In genomic region chr6:29693953-29694352, GRCm38 (mm10) we compare ENCODE assay signal across 8 mouse cellular contexts. TPM values are rescaled to one million over a fixed set of nuclear protein-coding genes. Genes with fewer than 3 reads are reported as not detected.
DNase-seq lines count a peak whose midpoint lies in the region; ATAC-seq and TF ChIP-seq lines count a peak whose summit lies in the region.

Gene Tspan33 (plus strand): TSS chr6:29694222.

- peak within 1 kb of the TSS; percentile 85 for H3K4me3 ChIP-seq in heart, embryonic 11.5 days (ENCODE audit: low read depth, low read length)
- H3K4me3 ChIP-seq in kidney, embryonic 16.5 days (ENCODE audit: low read length): peak within 1 kb of the TSS; percentile 79

- peak; percentile 80 for DNase-seq in CD4-positive helper T cell, adult 2 months (ENCODE audit: low read depth, low spot score)
- DNase-seq in brain, embryonic 14.5 days (ENCODE audit: low read depth): peak; percentile 96
- DNase-seq in liver: peak; percentile 97
- DNase-seq in monocyte, adult 2 months (ENCODE audit: low read depth in 1 of 2, low spot score in 2 of 2): peak; percentile 44 to 74
- DNase-seq in spleen, postnatal 14 days (ENCODE audit: low spot score in 2 of 2): peak; percentile 89 to 90

- TF ChIP-seq CTCF in brain, embryonic 14.5 days (IDR thresholded peaks at IDR 0.05; ENCODE audit: borderline replicate concordance, extremely low read depth, insufficient read depth, insufficient read length): no peak

- H3K9me3 ChIP-seq in heart, embryonic 11.5 days (replicated peaks; ENCODE audit: control insufficient read depth, low read length): no peaks in the 10 kb centered on the region
- H3K9me3 ChIP-seq in kidney, embryonic 16.5 days (ENCODE audit: low read length): no peaks in the 10 kb centered on the region

- under 1% methylated on average over 30 of the region's 41 CpGs for WGBS in heart, embryonic 11.5 days (ENCODE audit: insufficient replicate concordance)
- under 1% methylated on average over 41 of the region's 41 CpGs for WGBS in kidney, embryonic 16.5 days

- H3K4me2 ChIP-seq in heart, embryonic 11.5 days: peak within 1 kb of the TSS; percentile 99
- peak within 1 kb of the TSS; percentile 97 for H3K4me2 ChIP-seq in kidney, embryonic 16.5 days (replicated peaks; ENCODE audit: low read depth, low read length)

- peak within 1 kb of the TSS; percentile 66; the same call in 1 of the 2 replicates for H3K27ac ChIP-seq in heart, embryonic 11.5 days (ENCODE audit: low read depth, low read length)
- peak within 1 kb of the TSS; percentile 59; the same call in 1 of the 2 replicates for H3K27ac ChIP-seq in kidney, embryonic 16.5 days (ENCODE audit: low read length)

- peak within 1 kb of the TSS; percentile 90 for H3K9ac ChIP-seq in heart, embryonic 11.5 days (ENCODE audit: low read depth, low read length)
- peak within 1 kb of the TSS; percentile 85 for H3K9ac ChIP-seq in kidney, embryonic 16.5 days (replicated peaks; ENCODE audit: low read length)

- H3K36me3 ChIP-seq in heart, embryonic 11.5 days (ENCODE audit: control insufficient read depth, insufficient read depth, low read length): no peaks in the 10 kb centered on the region
- H3K36me3 ChIP-seq in kidney, embryonic 16.5 days (ENCODE audit: insufficient read depth, low read length): no peaks in the 10 kb centered on the region

- 0 out of 2 replicates have a peak, but pooled peaks have one; percentile 56 for TF ChIP-seq POLR2A in brain, embryonic 14.5 days (IDR thresholded peaks at IDR 0.05; ENCODE audit: borderline replicate concordance, extremely low read depth, insufficient read depth, insufficient read length, poor library complexity, severe bottlenecking)

- H3K4me1 ChIP-seq in heart, embryonic 11.5 days (ENCODE audit: control insufficient read depth, insufficient read depth, low read length): peaks cover 8% of the 10 kb centered on the region; the same call in 1 of the 2 replicates
- peaks cover 8% of the 10 kb centered on the region; the same call in 1 of the 2 replicates for H3K4me1 ChIP-seq in kidney, embryonic 16.5 days (ENCODE audit: insufficient read depth, low read length)

- peak; percentile 80 for ATAC-seq in erythroblast, adult 5-6 weeks (replicated peaks; ENCODE audit: low FRiP score, poor library complexity, severe bottlenecking)
- peak; percentile 93 for ATAC-seq in heart, embryonic 11.5 days (replicated peaks; ENCODE audit: insufficient number of reproducible peaks, low FRiP score, low TSS enrichment)
- ATAC-seq in kidney, embryonic 16.5 days (ENCODE audit: low FRiP score, low TSS enrichment): peak; percentile 98

- H3K27me3 ChIP-seq in heart, embryonic 11.5 days (ENCODE audit: control insufficient read depth, insufficient read depth, low read length): peaks cover 19% of the 10 kb centered on the region
- peaks cover 17% of the 10 kb centered on the region for H3K27me3 ChIP-seq in kidney, embryonic 16.5 days (ENCODE audit: insufficient read depth, low read length)

RNA-seq across cellular contexts. Expression of gene Tspan33, which starts in this region (rescaled TPM):
- polyA plus RNA-seq in brain, embryonic 14.5 days (2012; rRNA removed): 5.7 and 10.6 TPM in 2 replicates
- total RNA-seq in erythroblast, adult 5-6 weeks (2015; ENCODE audit: low replicate concordance): 246 and 272 TPM in 2 replicates
- total RNA-seq in erythroblast, adult 5-6 weeks (2017; ENCODE audit: low replicate concordance): 487 and 489 TPM in 2 replicates
- polyA plus RNA-seq in heart, embryonic 11.5 days (2014; fragmentation: Nextera tagmentation; extraction: Ambion mirVana): 11.9 and 12.1 TPM in 2 replicates
- 11.7 and 18.5 TPM in 2 replicates for polyA plus RNA-seq in kidney, embryonic 16.5 days (2015; fragmentation: Nextera tagmentation; extraction: Ambion mirVana)

Comparison
In these comparisons a context has a peak if more than half of its experiments do, and no peak if none do; other contexts are left out.
1. Peak in every context shown above with its lines: DNase-seq, ATAC-seq, H3K4me3 ChIP-seq and H3K27ac ChIP-seq.